Mouse (Mus musculus) adrenal gland (tissue): ENCODE results near the gene Col4a1.

ENCODE experiments used
- intact Hi-C: fragments of 180-260 bp; cut with DNase I; formaldehyde crosslinking; loops from one replicate; pipeline ENCODE4 v1.15.1; 2025

Col4a1 gene

DNA sequence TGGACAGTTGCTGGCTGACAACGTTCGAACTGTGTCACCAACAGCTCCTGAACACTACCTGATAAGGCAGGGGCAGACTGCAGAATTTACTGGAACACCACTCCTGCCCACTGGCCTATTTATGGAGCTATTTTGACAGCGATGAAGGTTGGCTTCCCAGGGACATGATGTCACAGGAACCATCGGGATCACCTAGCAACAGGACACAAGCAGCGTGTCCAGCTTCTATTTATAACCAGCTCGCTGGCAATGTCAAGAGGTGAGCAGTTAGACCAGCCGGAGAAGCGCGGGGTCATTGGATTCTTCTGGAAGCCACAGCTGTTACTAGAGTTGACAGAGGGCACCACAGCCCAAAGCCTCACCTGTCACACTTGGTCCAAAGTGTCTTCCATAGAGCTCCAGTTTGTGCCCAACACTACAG, 129.0 kb downstream of the Col4a1 start:
- intact Hi-C loops, result no loop called here

DNA sequence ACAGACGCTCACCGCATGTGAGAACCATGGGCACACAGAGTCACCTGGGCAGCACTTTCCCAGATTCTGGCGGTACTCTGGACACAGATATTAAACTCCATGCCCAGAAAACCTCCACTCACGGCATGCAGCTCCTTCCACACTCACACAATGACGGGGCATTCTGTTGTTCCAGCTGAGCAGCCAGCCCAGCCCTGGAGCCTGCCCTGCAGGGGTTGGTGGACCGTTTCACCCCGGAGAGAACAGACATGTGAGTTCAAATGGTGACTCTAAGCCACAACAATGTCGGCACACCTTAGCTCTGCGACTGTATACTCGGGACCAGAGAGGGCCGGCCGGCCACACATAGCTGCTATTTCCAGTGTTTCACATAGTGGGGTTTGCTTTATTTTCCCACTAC, 130.0 kb downstream of the Col4a1 start:
- intact Hi-C loops, result no loop called here

DNA sequence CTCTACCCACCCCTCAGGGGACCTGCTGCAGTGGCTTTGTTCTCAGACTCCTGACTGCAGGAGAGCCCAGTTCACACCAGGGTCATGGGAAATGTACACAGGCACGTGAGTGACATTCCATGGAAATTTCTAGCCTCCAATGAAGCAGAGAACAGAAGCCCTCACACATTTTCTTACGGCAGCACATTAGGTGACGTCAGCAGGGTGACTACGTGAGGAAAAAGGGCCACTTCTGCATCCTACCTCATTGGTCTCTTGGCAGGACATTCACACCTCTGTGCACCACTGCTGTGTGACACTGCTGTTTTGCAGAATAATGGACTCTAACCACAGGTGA, 130.5 kb downstream of the Col4a1 start:
- intact Hi-C loops, result no loop called here

DNA sequence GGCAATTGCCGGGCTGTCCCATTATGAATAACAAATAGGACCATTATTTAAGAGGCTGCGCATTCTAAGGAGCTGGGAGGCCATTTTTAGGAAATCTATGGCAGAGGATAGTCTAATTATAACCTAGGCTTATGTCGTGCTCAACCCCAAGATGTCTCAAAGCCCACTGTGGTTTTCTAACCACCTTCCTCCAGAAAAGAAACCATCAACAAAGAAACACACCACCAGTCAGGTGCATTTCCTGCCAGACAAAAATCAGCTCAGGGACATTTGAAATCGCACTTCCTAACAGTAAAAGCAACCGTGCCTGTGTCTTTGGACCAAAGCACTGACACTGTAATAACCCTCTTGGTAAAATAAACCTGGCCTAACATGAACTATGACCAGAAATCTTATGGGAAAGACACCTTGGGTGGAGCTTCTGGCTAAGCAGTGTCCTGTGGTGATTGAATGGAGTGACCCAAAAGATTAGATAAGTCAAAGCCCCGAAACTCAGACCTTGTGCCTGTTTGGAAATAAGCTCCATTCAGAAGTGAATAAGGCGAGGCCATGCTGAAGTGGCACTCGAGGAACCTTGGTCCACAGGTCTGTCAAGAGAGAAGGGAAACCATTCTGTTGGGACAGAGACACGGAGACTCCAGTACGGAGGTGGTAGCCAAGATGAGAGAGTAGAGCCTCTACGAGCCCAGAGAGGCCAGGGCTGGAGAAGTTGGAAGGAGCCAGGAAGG, 131.0 kb downstream of the Col4a1 start:
- intact Hi-C loops, result no loop called here

DNA sequence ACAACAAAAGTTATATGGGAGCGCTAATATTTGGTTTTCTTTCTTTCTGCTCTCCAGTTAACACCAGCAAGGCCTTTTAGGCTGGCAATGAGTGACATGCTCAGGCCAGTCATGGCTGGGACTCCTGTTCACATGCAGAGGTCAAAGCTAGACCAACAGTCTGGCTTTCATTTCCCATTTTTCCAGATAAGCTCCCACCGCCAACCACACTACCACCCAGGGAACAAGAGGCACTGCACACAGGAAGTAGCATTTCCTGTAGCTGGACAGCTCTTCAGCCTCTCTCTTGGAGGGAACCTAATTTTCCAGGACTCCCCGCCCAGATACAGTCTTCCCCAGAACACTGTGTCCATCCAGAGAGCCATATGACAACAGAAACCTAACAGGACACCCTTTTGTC, 132.8 kb downstream of the Col4a1 start:
- intact Hi-C loops, result loop anchor here (5.0 to 10.0 kb wide), 2 partner anchors 165 to 763 kb away; no protein-coding TSS in a partner anchor

DNA sequence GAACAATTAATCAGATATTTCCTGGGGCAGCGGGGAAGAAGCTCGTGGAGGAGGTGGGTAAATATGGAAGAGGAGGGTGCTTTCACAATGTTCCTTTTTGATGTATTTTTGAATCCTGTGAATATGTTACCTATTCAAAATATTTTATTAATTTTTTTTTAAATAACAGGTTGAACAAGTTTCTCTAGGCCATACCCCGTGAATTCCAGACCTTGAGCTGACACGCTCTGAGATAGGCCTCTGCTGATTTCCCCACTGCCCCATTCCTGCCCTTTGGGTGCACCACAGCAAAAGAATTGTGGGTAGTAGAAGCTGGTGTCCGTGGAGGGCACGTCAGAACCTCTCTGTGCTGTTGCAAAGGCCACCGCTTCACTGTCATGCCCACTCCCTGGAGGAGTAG, 136.2 kb downstream of the Col4a1 start:
- intact Hi-C loops, result loop anchor here (5.0 to 10.0 kb wide), 2 partner anchors 162 to 759 kb away; no protein-coding TSS in a partner anchor

DNA sequence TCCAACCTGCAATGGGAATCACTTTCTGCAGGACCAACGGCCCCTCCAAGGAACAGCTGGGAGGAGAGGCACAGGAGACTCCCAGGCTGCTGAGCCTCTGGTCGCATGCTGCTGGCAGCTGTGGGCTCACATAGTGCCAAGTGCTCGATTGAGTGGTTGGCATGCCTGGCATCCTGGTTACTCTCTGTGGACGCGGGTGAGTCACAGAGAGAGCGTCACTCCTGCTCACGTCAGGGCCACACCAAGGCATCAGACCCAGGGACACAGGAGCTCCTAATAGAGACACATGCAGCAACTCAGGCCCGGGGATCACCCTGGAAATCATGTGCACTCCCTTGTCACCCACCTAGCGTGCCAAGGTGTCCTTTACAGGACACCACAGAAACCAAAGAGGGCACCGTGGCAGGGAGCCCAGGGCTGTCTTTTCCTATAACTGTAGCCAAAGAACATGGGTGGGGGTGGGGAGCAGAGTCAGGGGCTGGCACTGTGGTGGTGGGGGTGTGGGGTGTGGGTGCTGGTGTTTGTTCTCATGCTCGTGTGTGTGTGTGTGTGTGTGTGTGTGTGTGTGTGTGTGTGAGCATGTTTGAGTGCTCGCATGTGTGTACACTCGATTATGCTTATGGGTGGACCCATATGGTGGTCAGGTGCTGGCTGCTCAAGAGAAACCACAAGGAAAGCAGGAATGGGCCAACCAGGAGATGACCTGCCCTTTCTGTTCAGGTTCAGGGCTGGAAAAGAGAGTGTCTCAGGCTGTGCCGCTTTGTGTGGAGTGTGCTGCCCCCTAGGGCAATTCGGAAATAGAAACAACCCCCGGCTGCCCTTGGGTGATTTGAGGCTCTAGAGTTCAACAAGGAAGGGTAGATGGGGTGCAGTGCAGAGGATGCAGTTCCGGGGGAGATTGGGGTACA, 139.1 kb downstream of the Col4a1 start:
- intact Hi-C loops, result loop anchor here (1.0 to 10.0 kb wide), 2 partner anchors 159 to 599 kb away; no protein-coding TSS in a partner anchor

DNA sequence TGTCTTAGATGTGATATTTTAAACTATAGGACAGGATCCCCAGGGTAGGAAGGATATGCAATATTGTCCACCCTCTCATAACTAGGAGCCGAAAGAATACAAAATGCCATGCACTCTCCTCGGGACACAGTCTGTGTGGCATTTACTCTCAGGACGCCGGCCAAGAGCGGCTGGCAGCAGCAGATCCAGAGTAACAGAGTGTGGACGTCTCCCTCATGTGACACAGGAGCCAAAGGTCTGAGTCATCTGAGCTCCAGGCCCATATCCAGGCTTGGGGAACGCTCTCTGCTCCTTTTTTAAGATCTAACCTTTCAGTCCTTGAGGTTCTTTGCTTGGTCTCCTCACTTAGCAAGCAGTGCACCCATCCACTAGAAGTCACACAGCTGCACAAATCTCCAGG, 141.1 kb downstream of the Col4a1 start:
- intact Hi-C loops, result loop anchor here (10.0 kb wide), 1 partner anchor 157 kb away; no protein-coding TSS in a partner anchor

DNA sequence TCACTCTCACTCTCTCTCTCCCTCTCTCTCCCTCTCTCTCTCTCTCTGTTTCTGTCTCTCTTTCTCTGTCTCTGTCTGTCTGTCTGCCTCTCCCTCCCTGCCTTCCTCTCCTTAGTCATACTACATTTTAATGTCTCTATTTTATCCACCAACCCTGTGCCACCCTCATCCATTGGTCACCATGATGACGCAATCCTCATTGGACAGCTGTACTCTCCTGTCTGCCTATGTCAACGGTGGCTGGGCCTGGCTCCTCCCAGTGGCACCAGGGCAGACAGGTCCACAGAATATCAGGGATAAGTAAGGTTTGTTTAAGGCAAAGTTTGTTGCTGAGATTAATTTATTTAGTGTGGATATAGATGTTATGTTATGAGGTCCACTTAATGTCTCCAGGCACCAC, 143.2 kb downstream of the Col4a1 start:
- intact Hi-C loops, result no loop called here

DNA sequence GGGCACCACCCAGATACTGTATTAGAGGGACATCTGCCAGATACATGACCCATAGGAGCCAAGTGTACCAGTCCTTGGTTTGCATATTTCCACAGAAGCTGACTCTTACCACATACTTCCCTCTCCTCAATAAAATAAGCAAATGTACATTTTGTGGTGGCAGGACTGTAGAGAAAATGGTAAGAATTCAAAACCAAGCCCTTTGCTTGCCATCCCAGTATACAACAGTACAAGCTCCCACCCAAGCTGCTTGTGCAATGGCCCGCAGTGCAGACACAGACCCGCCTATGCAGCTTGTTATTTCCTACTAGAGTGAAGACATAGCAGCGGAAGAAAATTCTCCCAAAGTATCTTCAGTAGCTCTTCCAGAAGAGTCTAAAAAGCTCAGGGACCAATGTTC, 143.8 kb downstream of the Col4a1 start:
- intact Hi-C loops, result no loop called here

DNA sequence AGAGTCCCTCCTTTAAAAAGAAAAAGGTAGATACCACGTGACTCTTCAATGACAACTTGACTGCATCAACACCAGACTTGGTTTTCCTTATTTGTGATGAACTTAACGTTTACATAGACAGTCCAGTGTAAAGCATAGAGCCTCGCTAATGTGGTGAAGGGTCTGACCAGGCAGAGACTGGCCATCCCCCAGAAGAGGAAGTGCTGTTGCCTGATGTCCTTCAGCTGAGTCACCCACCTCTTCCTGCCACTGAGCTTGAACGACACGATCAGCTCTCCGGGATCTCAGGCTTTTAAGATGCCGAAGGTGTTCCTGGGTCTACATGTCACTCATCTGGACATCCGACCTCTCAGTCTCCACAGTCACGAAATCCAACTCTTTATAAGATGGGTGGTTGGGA, 144.7 kb downstream of the Col4a1 start:
- intact Hi-C loops, result no loop called here

DNA sequence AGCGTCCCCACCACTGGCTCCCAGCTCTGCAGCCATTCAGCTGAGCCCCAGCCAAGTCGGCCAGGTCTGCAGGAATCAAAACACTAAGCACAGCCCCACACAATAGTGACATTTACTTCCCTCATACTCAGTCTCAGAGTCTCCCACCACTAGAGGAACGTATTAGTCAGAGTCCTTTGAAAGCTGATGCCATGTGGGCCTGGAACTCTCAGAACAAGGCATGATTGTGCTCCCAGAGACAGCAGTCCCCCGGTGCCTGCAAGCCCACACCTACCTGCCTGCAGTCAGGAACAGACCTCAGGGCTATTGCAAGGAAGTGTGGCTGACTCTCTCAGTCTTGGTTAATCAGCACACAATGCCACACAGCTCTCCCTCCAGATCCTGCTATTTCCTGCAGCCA, 147.0 kb downstream of the Col4a1 start:
- intact Hi-C loops, result no loop called here

DNA sequence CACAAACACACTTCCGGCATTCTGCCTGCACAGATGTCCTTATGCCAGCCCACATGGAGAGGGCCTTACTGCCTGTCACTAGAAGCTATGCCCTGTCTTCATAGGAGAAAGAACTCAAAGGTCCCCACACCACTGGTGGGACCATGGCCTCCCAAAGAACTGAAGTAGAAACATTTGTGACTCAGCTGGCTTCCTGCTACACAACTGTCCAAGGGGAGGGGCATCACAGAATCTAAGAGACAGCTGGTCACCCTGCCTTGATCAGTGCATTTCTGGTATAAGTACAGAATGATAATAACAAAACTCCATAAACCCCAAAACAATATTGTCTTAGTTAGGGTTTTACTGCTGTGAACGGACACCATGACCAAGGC, 156.3 kb downstream of the Col4a1 start:
- intact Hi-C loops, result no loop called here

DNA sequence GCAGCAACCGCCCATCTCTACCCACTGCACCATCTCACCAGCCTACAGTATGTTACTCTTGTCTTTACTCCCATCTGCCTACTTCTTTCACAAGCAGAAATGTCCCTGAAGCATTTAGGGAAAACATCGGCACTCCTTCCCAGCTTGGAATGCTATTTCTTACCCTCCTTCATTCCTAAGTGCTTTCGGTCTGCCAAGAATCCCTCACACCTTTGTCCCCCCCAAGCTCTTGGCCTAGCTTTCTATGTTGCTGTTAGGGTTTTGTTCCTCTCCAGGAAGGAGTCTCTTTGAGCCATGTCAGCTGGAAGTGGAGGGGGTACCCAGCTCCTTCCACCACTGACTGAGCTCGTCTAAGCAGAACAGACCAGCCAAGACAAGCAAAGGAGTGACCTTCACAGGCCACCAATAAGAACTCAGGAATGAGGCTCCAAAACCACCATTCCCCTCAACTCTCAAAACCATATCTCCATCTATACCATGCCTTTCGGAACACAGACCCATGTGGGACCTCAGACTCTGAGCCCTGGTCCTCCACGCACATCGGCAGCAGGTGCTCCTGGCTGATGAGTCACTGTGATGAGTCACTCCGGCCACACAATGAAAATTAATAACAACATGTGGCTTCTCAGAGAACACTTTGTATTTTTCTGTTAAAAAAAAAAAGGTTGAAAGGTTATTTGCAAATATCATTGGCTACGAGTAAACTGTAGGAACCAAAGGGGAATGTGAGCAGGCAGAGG, 156.9 kb downstream of the Col4a1 start:
- intact Hi-C loops, result no loop called here

DNA sequence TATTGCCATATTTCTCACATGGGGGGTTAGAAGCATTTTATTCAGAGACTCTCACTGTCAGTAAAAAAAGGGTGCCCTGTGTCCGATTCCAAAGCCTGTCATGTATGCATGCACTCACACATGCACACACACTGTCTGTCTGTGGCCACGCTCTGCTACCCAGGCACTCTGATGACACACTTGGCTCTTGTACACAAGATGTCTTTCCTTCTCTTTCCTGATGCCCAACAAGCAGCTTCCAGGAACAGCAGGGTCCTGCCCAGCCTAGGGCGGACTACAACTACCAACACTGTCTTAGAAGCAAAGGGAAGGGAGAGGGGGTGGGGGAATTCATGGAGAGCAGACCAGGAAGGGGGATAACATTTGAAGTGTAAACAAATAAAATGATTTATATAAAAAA, 162.4 kb downstream of the Col4a1 start:
- intact Hi-C loops, result no loop called here

DNA sequence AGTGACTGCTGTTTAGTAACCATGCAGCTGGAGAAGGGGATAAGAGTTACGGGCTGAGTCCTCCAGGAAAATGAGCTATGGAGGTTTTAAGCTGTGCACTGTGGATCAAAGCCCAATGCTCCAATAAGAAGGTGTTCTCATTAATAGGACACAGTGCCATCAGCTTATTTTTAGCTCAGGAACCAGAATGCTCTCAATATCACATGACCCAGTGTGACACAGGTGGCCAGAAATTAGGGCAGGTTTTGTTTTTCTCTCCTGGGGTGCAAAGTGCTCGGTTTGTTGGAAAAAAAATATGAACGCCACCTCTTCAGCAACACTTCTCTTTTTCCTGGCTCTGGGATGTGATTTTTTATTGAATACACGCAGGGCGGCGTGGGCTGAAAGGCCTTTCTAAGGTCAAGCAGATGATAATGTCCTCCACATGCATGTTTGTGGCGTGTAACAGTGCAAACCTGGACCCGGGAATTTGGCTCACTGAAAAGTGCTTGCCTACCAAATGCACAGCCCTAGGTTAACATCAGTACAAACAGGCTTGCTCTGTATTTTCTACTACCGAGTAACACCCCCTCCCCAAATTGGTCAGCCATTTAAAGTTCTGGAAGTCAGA, 163.3 kb downstream of the Col4a1 start:
- intact Hi-C loops, result no loop called here

DNA sequence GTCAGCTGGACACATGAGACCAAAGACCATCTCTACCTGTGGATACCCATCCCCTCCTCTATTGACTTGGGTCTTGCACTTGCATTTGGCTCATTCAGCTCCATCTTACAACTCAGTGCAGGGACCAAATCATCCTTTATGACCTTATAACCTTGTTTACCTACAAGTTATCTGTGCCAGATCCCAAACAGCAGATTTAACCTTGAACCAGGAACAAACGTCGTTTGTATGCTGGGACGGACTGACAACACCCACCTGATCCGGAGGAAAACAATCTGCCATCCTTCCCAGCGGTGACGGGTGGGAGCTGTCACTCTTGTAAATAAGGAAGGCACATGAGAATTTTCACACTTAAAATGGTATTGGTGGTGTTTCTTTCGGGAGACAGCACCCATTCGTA, 163.8 kb downstream of the Col4a1 start:
- intact Hi-C loops, result no loop called here
